Mouse (Mus musculus): ENCODE measurements around the gene Itgb6.

Gene Itgb6

DNA sequence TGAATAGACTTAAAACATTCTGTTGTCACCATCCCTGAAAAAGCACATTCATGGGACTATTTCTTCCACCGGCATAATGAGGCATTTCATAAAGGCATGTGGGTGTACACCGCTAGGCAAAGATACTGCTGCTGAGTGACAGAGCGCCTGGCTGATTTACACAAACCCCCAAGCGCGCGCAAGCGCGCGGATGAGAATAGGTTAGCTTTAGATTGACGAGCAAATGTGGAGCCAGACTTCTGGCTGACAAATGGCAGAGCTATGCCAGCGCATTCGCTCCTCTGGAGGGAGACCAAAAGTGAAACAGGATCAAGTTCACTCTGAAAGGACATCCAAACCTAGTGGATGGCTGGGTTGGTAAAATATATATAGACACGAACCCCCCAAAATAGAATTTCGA lies at the start of gene Itgb6:
Gene Itgb6, minus strand, starts transcription at position 130 of the 400 bp plus-strand sequence.
- no peak for DNase-seq (ENCODE audit: low spot score in 2 of 2)

GRCm38 (mm10) chr2:60766420-60766819 lies 44.0 kb upstream of the Itgb6 start:
- no peak for DNase-seq (ENCODE audit: low spot score in 2 of 2)

- DNase-seq (ENCODE audit: low spot score in 2 of 2), result no peak
Measured at GRCm38 (mm10) chr2:60756218-60756617, 33.8 kb upstream of the Itgb6 start.

DNA sequence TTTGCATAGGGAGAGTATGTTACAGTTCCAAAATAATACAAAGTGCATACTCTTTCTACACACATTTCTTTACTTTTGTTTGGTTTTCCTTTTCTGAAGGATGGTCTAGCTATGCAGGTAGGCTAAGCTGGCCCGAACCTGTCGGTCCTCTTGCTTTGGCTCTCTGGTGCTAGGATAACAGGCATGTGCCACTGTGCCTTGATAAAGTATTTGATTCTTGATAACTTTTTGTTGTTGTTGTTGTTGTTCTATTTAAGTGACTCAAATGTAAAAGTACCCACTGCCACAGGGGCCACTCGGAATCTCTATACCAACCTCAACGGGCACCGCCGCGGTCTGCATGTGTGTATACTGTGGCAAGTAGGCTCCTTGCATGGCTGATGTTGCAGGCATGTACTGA lies 32.7 kb upstream of the Itgb6 start:
- no peak for DNase-seq (ENCODE audit: low spot score in 2 of 2)

- no peak for DNase-seq (ENCODE audit: low spot score in 2 of 2)
Measured at GRCm38 (mm10) chr2:60751274-60751673, 28.8 kb upstream of the Itgb6 start.

GRCm38 (mm10) chr2:60750591-60750990 lies 28.1 kb upstream of the Itgb6 start:
- no peak for DNase-seq (ENCODE audit: low spot score in 2 of 2)

- no peak for DNase-seq (ENCODE audit: low spot score in 2 of 2)
Measured at GRCm38 (mm10) chr2:60748585-60748984, 26.1 kb upstream of the Itgb6 start.

- DNase-seq (ENCODE audit: low spot score in 2 of 2), result no peak
Measured at GRCm38 (mm10) chr2:60747590-60747989, 25.1 kb upstream of the Itgb6 start.

DNA sequence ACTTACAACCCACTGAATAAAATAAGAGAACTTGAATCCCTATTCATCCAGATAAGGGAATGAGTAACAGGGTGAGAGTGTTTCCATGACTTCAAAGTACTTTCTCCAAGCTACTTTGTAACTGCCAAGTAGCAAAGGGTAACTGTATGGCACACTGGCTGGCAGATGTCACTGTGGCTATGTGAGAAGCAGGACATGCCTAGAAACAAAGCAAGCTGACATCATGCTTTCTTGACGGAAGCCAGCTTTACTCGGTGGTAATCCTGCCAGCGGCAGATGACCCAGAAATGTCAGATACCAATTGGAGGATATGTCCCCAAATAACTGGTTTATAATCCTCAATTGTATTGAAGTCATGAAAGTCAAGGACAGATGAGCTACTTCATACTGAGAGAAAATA lies 22.2 kb upstream of the Itgb6 start:
- no peak for DNase-seq (ENCODE audit: low spot score in 2 of 2)

DNA sequence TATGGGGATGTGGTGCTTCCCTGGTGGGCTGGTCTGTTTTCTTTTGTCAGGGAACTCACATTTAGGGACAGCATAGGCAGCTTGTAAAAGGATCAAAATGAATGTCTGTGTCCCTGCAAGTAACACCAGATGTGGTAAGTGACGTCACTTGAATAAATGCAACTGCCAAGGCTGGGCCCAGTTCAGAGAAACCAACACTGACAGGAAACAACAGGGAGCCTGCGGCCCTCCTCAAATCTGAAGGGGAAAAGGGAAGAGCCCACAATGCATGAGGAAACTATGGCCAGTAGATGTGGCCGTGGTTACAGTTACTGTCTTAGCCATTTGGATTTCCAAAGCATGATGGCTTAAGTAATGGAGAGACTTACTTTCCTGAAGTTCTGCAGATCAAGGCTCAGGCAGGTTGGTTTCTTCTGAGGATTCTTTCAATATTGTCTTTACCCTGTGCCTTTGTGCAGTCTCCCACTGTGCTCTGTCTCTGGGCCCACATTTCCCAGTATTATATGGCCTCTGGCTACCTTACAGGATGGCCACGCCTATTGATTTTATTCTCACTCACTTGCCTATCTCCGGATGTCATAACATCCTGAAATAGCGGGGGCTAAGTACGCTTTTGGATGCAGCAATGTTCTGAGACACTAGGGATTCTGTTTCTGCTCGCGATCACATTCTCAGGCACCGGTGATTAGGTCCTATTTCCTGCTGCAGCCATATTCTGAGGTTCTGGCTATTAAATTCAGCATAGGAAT lies 17.1 kb upstream of the Itgb6 start:
- no peak for DNase-seq (ENCODE audit: low spot score in 2 of 2)

- DNase-seq (ENCODE audit: low spot score in 2 of 2), result no peak
Measured at GRCm38 (mm10) chr2:60730929-60731328, 8.5 kb upstream of the Itgb6 start.

DNA sequence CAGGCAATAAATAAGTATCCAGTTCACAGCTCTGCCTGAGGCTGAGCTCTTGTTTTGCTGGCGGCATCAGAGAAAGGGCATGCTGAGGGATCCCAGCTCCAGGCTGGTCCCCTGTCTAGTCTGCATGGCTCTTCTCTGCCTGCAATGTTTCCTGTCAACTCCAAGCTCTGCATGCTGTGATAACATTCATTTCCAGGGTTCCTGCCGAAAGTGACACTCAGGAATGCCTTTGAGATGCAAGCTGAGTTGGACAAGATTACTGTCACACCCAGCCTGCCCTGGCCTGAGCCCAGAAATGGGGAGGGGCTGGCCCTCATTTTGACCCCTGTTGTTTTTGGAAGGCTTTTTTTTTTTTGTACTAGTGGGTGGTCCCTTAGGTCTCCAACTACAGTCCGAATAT lies 7.6 kb upstream of the Itgb6 start:
- DNase-seq (ENCODE audit: low spot score in 2 of 2), result no peak

DNA sequence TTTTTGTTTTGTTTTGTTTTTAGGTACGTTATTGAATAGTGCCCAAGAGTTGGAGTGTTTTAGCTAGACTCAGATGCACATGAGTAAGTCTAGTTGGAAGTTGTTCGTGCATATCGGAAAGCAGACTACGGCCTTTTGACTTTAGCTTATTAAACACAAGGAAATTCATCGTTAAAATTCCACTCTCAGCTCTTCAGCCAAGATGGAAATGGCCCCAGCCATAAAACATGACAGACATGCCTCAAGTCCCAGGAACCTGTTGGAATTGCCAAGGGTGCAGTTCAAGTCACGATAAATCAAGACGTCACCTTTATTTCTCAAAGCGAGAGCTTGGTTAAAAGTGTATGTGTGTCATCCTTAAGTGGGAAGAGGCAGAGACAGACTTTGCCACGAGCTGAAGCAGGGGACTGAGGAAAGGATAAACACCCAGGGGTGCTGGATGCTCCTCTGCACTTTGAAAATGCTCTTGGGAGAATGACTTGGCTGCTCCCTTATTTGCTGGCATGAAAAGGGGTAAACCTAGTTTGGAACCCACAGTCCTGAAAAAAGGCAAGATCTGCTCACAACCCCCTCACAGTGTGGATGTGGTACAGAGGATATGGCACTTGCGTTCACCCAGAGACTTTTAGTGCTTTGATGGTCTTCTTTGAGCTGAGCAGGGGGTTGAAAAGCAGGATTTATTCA lies 6.6 kb upstream of the Itgb6 start:
- DNase-seq (ENCODE audit: low spot score in 2 of 2), result no peak

DNA sequence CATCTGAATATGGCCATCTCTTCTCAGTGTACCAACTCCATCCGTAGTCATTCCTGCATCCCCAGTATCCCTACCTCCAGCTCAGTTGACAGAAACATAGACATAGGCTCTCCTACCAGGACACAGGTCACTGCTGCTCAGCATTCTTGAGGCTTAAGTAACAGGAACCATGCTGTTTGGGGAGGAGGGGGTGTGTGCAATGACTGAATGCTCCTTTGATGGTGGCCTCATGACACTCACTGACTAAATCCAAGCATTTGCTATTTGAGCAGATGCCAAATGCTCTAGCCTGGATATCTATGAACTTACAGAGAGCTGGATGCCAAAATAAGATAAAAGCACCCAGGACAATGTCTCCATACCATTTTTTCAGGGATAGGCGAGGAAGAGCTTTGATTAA lies 2.2 kb upstream of the Itgb6 start:
- no peak for DNase-seq (ENCODE audit: low spot score in 2 of 2)

- DNase-seq (ENCODE audit: low spot score in 2 of 2), result no peak
Measured at GRCm38 (mm10) chr2:60722967-60723366, 524 bp upstream of the Itgb6 start.

GRCm38 (mm10) chr2:60720906-60721305 lies 1.5 kb downstream of the Itgb6 start:
- DNase-seq (ENCODE audit: low spot score in 2 of 2), result peak in 1 of 2 experiments; percentile 19

- DNase-seq (ENCODE audit: low spot score in 2 of 2), result no peak
Measured at GRCm38 (mm10) chr2:60720205-60720604, 2.2 kb downstream of the Itgb6 start.

- DNase-seq (ENCODE audit: low spot score in 2 of 2), result peak in 1 of 2 experiments; percentile 34
Measured at GRCm38 (mm10) chr2:60717348-60717747, 5.1 kb downstream of the Itgb6 start.

- DNase-seq (ENCODE audit: low spot score in 2 of 2), result no peak
Measured at GRCm38 (mm10) chr2:60716549-60716948, 5.9 kb downstream of the Itgb6 start.

GRCm38 (mm10) chr2:60715771-60716170 lies 6.7 kb downstream of the Itgb6 start:
- DNase-seq (ENCODE audit: low spot score in 2 of 2), result no peak

DNA sequence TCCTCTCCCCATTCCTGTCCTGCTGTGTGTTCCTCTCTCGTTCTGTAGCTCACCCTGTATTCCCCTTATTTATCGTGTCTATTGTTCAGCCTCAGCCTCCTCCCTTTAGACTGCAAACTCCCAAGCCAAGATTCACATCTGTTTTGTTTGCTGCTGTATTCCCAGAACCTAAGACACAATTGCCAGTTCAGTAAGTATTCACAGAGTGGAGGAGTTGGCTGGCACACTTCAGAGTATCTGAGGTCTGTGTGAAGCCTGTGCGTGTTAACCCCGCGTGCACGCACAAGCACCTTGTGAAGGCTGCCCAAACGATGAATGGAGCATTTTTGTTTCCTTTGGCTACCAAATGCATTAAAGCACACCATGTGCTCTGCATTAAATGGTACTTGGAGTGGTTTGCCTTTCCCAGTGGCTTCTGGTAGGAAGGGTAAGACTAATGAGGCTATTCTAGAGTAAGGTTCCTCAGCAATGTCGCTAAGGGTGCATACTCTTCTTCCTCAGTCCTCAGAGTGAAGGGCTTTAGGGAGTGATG lies 7.4 kb downstream of the Itgb6 start:
- no peak for DNase-seq (ENCODE audit: low spot score in 2 of 2)

DNA sequence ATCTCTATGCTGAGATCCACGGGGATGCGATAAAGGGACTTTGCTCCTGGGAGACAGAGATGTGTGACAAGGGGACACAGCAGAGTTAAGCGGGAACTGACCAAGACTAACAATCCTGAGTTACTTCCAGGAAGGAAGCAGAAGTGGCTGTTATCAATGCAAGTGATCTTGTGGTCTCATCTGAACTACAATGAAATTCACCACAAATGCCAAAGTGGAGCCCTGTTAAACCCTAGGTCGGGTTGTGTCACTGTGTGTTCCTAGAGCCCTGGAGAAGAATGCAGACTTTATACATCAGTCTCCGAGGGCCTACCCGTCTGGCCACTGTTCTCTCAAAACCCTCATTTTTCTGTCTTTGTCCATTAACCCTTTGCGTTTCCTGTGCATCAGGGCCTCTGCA lies 8.0 kb downstream of the Itgb6 start:
- DNase-seq (ENCODE audit: low spot score in 2 of 2), result no peak

DNA sequence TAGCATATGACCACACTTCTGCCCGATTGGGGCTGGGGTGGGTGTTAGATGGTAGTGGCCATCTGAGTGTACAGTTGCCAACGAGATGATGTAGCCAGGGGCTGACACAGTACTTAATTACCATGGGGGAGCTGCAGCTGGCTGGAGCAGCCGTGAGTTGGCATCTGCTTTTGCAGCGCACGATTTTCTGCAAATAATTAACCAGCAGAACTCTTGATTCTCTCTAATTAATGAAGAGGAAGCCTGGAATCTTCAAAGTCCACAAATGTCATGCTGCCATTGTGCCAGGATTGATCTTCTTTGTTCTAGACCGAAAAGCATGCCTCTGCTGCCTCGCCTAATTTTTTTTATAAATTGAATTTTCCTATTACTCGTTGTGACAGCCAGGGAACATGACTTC lies 8.6 kb downstream of the Itgb6 start:
- no peak for DNase-seq (ENCODE audit: low spot score in 2 of 2)

Measured in spleen, postnatal 10 days (tissue).